Mouse (Mus musculus) cortical plate, adult 2 months (tissue): Measurements from ENCODE around the gene Asb8. TPM values are rescaled to one million over a fixed set of nuclear protein-coding genes. Genes with fewer than 3 reads are reported as not detected.
A peak's percentile ranks its signal among the peaks of the same experiment; 100 is the strongest.

ENCODE experiments used
- H3K27ac ChIP-seq: fragments of 200-500 bp; 2 replicates; pipeline ENCODE4 v1.5.1; 2012; ENCODE audit warnings: low read length, control low read depth, inconsistent platforms; ENCODE audit not compliant: insufficient read depth
- H3K4me1 ChIP-seq: fragments of 200-500 bp; 2 replicates; pipeline ENCODE4 v1.6.1; 2011; ENCODE audit warnings: low read length; ENCODE audit not compliant: control insufficient read depth, insufficient read depth
- H3K4me3 ChIP-seq: fragments of 200-500 bp; 2 replicates; pipeline ENCODE4 v1.5.1; 2011; ENCODE audit warnings: mild to moderate bottlenecking, low read length, control low read depth; ENCODE audit not compliant: insufficient read depth
- CTCF ChIP-seq: fragments of 200-500 bp; IDR thresholded peaks from 2 replicates; pipeline ENCODE4 v1.5.1; 2011; ENCODE audit warnings: mild to moderate bottlenecking, control low read depth, low read length; ENCODE audit not compliant: insufficient read depth; ENCODE audit errors: extremely low read depth
- POLR2A ChIP-seq: fragments of 200-500 bp; IDR thresholded peaks from 2 replicates; pipeline ENCODE4 v1.6.1; 2011; ENCODE audit warnings: mild to moderate bottlenecking, low read length, control low read depth; ENCODE audit not compliant: insufficient read depth; ENCODE audit errors: extremely low read depth
- polyA plus RNA-seq: library from polyadenylated mRNA; depleted of rRNA; stranded (reverse); fragments of >200 nt; gene quantifications from 2 replicates; pipeline ENCODE4 v1.2.3, GENCODE M21; 2012

Asb8 gene
- polyA plus RNA-seq, 1 experiment = 69.5 TPM

DNA sequence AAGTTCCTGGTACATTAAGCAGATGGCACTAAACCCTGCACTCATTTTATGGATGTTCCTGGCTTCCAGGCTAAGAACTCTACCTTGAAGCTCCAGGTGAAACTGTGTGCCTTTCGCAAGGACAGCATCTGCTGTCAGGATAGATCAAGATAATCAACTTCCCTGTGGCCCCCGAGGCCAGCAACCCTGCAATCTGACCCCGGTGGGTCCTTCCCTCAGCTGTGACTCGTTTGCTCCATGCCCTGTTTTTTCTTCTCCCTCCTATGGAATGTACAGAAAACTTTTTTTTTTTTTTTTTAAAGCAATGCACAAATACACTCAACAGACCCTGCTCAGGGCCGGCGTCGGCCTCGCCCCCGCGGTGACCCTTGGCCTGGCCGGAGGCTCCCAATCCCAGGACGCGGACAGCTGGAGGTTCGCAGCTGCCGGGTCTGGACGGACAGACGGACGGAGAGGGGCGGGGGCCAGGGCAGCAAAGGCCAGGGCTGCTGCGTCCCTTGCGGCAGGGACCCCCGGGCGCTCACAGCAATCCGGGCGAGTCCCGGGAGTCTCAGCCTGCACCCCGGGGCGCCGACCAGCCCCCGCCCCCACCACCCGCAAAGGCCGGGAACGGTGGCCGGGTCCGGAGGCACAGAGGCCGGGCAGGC lies 20.4 kb downstream of the Asb8 start:
- Histone ChIP-seq H3K27ac (no peak overlapping the region), H3K4me1 (peaks cover 2% of the 10 kb centered on the region; the same call in 1 of the 2 replicates), H3K4me3 (peak overlapping the region; percentile 38)
- no peak for TF ChIP-seq CTCF
- no peak for TF ChIP-seq POLR2A

- Histone ChIP-seq H3K4me3 (no peak overlapping the region), H3K27ac (no peak overlapping the region), H3K4me1 (peaks cover 2% of the 10 kb centered on the region; the same call in 1 of the 2 replicates)
- TF ChIP-seq CTCF (no peak), POLR2A (no peak)
Observed at GRCm38 (mm10) chr15:98142515-98142914, 22.9 kb downstream of the Asb8 start.

GRCm38 (mm10) chr15:98140809-98141208 lies 24.6 kb downstream of the Asb8 start:
- H3K4me1 ChIP-seq = peaks cover 2% of the 10 kb centered on the region; the same call in 1 of the 2 replicates
- H3K4me3 ChIP-seq = no peak overlapping the region
- TF ChIP-seq CTCF (no peak), POLR2A (no peak)
- no peak overlapping the region for H3K27ac ChIP-seq

- TF ChIP-seq CTCF = no peak
- no peak for TF ChIP-seq POLR2A
Observed at GRCm38 (mm10) chr15:98139763-98140162, 25.7 kb downstream of the Asb8 start.

GRCm38 (mm10) chr15:98136871-98137270 lies 28.6 kb downstream of the Asb8 start:
- H3K4me3 ChIP-seq = no peak overlapping the region
- H3K4me1 ChIP-seq = no peaks in the 10 kb centered on the region
- no peak for TF ChIP-seq POLR2A
- TF ChIP-seq CTCF = no peak
- no peak overlapping the region for H3K27ac ChIP-seq

More at GRCm38 (mm10) chr15:98139763-98140162, 25.7 kb downstream of the Asb8 start:
- H3K4me1 ChIP-seq = peaks cover 2% of the 10 kb centered on the region; the same call in 1 of the 2 replicates
- H3K27ac ChIP-seq = no peak overlapping the region
- H3K4me3 ChIP-seq = no peak overlapping the region

DNA sequence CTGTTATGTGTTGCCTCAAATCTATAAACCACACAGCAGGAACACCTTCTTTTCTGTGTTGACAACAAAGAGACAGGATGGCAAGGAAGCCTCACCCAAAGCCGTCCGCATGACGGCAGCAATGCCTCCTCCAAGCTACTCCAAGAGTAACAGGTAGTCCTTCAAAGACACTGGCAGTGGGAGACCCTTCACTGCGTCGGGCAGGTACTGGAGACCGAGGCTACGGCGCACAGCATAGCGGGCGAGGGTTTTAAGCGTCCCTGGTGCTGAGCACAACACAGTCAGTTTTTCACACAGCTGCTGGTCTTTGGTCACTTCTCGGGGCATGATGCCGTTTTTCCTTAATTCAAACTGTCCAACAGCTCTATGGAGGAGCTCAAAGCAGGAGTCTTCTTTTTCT lies 29.8 kb downstream of the Asb8 start:
- TF ChIP-seq POLR2A = no peak
- H3K4me1 ChIP-seq = no peaks in the 10 kb centered on the region
- H3K4me3 ChIP-seq = no peak overlapping the region
- H3K27ac ChIP-seq = peak overlapping the region; percentile 55; the same call in 1 of the 2 replicates

GRCm38 (mm10) chr15:98134666-98135065 lies 30.8 kb downstream of the Asb8 start:
- Histone ChIP-seq H3K4me1 (no peaks in the 10 kb centered on the region), H3K27ac (0 out of 2 replicates have a peak overlapping the region, but pooled peaks have one; percentile 55), H3K4me3 (no peak overlapping the region)
- no peak for TF ChIP-seq CTCF
- no peak for TF ChIP-seq POLR2A

- TF ChIP-seq CTCF = no peak
- no peak for TF ChIP-seq POLR2A
- Histone ChIP-seq H3K4me3 (no peak overlapping the region), H3K4me1 (no peaks in the 10 kb centered on the region), H3K27ac (peak overlapping the region; percentile 43; the same call in 1 of the 2 replicates)
Observed at GRCm38 (mm10) chr15:98134034-98134433, 31.4 kb downstream of the Asb8 start.

- H3K27ac ChIP-seq = peak overlapping the region; percentile 84; the same call in 1 of the 2 replicates
- TF ChIP-seq POLR2A = no peak
- no peak for TF ChIP-seq CTCF
Observed at GRCm38 (mm10) chr15:98133471-98133870, 32.0 kb downstream of the Asb8 start.

GRCm38 (mm10) chr15:98131942-98132655 lies 33.3 kb downstream of the Asb8 start:
- Histone ChIP-seq H3K4me3 (no peak overlapping the region), H3K27ac (no peak overlapping the region), H3K4me1 (no peaks in the 10 kb centered on the region)
- TF ChIP-seq POLR2A (no peak), CTCF (no peak)

More at GRCm38 (mm10) chr15:98133471-98133870, 32.0 kb downstream of the Asb8 start:
- H3K4me3 ChIP-seq = no peak overlapping the region
- no peaks in the 10 kb centered on the region for H3K4me1 ChIP-seq
